Mouse (Mus musculus) lung, adult 2 months (tissue): ENCODE data around the gene Bub1b.

Experiments
- CTCF ChIP-seq: fragments of 200-500 bp; IDR thresholded peaks from 2 replicates; pipeline ENCODE4 v1.5.1; 2011; ENCODE audit warnings: mild to moderate bottlenecking, low read length, control low read depth; ENCODE audit not compliant: insufficient read depth
- POLR2A ChIP-seq: fragments of 200-500 bp; IDR thresholded peaks from 2 replicates; pipeline ENCODE4 v1.6.1; 2011; ENCODE audit warnings: low read depth, mild to moderate bottlenecking, control low read depth, low read length, borderline replicate concordance; ENCODE audit errors: extremely low read depth

GRCm38 (mm10) chr2:118633441-118633840 is 35.4 kb downstream of the Bub1b start:
- TF ChIP-seq CTCF (no peak), POLR2A (no peak)
